Mouse (Mus musculus): Measurements from ENCODE around the gene Lhx4.

GRCm38 (mm10) chr1:155720006-155720405, 31.5 kb downstream of the Lhx4 start:
- no peak for TF ChIP-seq CTCF (IDR thresholded peaks at IDR 0.05; ENCODE audit: extremely low read depth, insufficient read length, insufficient replicate concordance, low read depth, low read length)
- no peak for TF ChIP-seq POLR2A (IDR thresholded peaks at IDR 0.05; ENCODE audit: low read depth, low read length)
